Mouse (Mus musculus): ENCODE measurements around the gene Nt5dc1.
"Not testable (repeated sequence)": the region's sequence is repeated elsewhere in the genome, so short reads cannot be mapped to it uniquely, and the experiment has no call there.

Nt5dc1 gene

DNA sequence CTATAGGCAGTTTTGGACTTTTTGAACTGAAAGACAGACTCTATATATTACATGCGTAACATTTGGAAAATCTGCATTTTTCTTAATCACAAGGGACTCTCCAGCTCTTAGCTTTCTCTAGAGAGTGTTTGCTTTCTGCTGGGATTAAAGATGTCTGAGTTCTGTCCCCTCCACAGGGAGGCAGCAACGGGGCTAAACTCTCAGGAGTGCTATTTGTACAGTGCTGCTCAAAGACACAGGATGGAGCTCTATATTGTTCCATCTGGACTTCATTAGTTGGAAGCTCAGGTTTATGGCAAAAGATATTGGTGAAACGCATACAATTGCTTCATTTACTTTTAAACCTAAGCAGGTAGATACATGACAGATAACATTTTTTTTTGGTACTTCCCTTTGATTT is 105.8 kb downstream of the Nt5dc1 start:
- DNase-seq (ENCODE audit: low read depth): no peak

DNA sequence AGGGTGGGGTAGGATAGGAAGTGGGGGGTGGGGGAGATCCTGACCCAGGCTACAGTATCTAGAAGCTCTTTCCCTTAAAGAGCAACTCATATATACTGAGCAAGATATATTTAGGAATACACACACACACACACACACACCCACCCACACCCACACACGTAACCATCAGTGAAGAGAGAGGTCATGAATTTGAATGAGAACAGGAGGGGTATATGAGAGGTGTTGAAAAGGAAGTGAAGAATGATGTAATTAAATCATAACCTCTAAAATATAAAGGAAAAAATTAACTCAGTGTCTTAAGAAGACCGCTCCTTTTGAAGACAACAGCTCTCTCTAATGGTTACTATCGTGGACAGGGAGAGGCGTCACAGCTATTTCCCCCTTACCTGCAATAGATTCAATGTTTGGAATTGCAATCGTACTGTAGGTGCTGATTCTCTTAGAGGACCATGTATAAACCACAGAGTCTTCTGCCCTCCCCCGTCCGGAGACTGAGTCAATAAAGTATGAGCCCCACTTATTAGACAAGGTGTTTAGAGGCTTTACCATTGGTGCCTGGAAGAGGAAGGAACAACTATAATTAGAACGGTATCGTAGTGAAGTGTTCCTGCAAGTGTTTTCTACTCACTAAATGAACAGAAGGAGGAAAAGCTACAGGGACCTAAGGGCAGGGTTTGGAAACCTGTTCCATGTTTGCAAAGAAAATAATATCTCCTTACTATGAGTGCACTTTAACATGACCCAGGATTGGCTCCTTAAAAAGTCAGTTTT is 108.3 kb downstream of the Nt5dc1 start:
- no peak for DNase-seq (ENCODE audit: low read depth)

DNA sequence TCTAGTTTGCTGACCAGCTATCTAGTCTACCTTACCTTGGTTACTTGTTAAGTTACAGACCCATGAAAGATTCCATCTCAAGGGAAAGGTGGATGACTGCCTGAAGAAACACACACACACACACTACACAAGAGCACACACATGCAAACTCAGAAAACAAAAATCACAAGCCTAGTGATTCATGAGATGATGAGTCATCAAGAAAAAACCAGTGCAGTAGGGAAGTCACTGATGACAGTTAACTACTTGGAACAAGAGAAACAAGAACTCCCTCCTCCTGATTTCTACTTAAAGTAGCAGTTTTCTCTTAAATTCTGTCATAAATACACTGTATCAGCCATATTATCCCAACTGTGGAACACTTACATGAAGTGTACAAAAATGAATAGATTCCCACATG is 111.3 kb downstream of the Nt5dc1 start:
- DNase-seq (ENCODE audit: low read depth): no peak

DNA sequence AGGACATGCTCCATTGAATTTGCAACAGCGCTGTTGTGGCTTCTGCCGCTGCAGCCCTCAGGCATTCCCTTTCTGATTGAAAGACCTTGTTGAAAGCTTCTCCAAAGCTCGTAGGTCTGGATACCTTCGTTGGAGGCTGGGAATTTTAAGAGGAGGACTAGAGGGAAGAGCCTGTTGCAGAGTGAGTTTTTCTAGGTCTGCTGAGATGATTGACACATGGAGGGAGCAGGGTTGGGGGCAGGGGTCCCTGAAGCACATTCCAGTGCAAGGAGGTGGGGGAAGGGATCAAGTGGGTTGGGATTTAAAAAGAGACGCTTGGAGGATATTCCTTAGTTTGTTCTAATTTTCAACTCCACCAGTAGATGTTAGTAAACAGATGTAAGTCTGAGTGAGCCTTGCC is 118.0 kb downstream of the Nt5dc1 start:
- no peak for DNase-seq (ENCODE audit: low read depth)

DNA sequence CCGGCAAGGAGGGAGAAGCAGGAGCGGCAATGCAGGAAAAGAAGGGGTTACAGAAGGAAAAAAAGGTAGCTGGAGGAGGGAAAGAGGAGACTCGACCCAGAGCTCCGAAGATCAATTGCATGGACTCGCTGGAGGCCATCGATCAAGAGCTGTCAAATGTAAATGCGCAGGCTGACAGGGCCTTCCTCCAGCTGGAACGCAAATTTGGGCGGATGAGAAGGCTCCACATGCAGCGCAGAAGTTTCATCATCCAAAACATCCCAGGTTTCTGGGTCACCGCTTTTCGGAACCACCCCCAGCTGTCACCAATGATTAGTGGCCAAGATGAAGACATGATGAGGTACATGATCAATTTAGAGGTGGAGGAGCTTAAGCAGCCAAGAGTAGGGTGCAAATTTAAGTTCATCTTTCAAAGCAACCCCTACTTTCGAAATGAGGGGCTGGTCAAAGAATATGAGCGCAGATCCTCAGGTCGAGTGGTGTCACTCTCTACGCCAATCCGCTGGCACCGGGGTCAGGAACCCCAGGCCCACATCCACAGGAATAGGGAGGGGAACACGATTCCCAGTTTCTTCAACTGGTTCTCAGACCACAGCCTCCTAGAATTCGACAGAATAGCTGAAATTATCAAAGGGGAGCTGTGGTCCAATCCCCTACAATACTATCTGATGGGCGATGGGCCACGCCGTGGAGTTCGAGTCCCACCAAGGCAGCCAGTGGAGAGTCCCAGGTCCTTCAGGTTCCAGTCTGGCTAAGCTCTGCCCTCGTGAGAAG is 120.2 kb downstream of the Nt5dc1 start:
- no peak for DNase-seq (ENCODE audit: low read depth)

DNA sequence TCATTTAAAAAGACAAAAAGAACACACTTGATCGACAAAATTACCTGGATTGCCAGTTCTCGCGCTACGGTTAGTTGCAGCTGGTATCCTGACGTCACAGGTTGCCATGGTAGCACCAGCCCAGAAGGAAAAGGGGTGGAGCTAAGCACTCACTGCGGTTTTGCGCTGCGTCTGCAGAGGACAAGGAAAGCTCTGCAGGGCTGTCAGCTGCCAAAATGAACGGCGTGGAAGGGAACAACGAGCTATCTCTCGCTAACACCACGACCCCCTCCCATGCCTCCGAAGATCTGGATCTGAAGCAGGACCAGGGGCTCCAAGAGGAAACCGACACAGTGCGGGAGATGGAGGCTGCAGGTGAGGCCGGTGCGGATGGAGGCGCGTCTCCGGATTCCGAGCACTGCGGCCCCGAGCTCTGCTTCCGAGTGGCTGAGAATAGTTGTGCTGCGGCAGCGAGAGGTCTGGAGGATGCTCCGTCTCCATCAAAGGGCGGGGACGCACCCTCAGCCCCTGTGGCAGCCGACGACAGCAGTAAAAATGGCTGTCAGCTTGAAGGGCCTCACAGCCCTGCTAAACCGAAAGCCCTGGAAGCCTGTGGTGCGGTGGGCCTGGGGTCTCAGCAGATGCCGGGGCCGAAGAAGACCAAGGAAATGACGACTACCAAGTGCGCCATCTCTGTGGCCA is 120.9 kb downstream of the Nt5dc1 start, which contains the start of gene Tspyl4:
TSS of gene Tspyl4 (plus strand) at position 144 of the 681 bp plus-strand sequence.
- DNase-seq (ENCODE audit: low read depth): peak; percentile 98

DNA sequence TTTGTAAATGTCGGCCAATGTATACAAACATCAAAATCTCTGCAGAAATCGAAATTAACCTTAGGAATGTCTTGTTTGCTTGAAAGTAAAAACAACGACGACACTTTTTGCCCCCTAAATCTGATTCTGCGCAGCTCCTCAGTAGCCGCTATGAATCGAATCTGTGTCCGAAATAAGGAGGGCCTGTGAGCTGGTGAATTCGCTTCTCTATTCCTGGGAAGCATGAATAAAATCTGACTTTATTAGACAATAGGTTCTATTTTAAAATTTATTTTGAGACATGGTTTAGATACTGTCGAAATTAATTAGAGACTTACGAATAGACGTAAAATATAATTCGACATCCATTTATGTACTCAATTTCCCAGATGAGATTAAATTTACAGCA is 121.4 kb downstream of the Nt5dc1 start:
- DNase-seq (ENCODE audit: low read depth): no peak

DNA sequence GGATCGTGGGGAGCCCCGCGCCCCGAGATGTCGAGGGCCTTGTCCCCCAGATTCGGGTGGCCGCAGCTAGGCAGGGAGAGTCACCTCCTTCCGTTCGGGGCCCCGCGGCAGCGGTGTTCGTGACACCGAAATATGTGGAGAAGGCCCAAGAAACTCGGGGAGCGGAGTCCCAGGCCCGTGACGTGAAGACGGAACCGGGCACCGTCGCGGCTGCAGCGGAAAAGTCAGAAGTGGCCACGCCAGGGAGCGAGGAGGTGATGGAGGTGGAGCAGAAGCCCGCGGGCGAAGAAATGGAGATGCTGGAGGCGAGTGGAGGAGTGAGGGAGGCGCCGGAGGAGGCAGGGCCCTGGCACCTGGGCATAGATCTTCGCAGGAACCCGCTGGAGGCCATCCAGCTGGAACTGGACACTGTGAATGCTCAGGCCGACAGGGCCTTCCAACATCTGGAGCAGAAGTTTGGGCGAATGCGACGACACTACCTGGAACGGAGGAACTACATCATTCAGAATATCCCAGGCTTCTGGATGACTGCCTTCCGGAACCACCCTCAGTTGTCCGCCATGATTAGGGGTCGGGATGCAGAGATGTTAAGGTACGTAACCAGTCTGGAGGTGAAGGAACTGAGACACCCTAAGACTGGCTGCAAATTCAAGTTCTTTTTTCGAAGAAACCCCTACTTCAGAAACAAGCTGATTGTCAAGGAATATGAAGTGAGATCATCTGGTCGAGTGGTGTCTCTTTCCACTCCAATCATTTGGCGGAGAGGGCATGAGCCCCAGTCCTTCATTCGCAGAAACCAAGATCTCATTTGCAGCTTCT is 135.7 kb downstream of the Nt5dc1 start:
- peak; percentile 73 for DNase-seq (ENCODE audit: low read depth)

DNA sequence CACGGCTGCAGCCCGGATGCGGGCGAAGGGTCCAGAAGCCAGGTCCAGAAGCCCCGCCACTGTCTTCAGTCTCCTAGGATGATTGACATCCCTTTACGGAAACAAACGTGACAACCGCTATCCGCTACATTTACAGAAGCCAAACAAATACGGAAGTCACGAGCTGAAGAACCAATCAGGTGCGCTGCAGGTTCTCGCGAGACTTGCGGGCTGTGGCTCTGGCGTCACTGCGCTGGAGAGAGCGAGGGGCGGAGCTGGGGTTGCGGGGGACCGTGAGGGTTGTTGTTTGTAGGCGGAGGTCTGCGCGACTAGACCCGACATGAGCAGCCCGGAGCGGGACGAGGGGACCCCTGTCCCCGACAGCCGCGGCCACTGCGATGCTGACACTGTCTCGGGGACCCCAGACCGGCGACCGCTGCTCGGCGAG is 136.4 kb downstream of the Nt5dc1 start, which contains the start of gene Tspyl1:
TSS of gene Tspyl1 (plus strand) at position 229 of the 427 bp plus-strand sequence.
- DNase-seq (ENCODE audit: low read depth): peak; percentile 100

DNA sequence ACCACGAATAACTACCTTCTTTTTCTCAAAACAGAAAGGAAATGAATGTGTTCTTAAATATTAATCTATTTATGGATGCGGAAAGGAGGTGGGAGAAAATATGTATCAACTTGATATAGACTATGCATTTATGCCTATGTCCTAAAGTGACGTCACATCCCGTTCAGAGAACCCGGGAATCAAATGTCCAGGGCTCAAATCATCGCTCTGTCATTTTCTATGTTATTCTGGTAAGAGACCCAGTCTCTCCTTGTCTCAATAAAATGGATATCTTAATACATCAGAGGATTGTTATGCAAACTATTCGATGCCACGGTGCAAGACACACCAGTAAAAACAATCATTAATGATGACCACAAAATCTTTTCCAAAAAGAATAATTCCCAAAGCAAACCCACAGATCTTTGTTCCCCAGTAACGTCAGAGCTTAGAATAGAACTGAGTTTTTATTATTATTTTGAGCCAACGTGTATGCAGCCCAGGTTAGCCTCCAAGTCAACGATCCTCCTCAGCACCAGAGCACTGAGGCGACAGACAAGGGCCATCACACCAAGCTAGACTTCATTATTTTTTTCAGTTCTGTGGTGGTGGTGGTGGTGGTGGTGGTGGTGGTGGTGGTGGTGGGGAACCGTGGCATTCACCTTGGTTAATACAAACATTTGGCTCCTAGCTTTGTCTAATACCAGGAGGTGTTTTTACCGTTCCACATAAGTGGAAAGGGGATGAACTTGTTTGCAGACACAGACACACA is 137.0 kb downstream of the Nt5dc1 start:
- peak; percentile 64 for DNase-seq (ENCODE audit: low read depth)

DNA sequence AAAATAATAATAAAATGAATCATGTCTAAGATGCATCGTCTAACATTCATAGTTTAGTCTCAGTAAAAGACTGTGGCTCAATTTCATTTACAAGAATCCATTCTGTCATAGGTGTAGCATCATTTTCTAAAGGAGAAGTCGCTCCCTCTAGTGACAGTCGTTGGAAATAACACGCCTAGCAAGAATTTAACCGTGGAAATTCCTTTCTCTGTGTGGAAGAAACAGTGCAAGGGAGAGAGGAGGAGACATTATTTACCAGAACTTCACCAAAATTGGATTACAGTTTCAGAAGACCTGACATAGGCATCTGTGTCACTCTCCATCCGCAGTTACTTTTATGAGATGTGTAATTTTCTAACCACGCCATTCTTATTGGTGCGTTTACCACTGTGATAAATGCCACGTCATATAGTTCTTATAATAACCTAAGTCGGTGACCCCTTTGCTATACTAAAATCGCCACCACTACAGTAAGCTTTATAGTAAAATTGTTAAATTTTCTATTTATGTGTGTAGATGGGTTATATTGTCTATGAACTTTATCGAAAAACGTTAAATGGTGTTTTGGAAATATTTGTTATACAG is 137.7 kb downstream of the Nt5dc1 start:
- DNase-seq (ENCODE audit: low read depth): peak; percentile 89

DNA sequence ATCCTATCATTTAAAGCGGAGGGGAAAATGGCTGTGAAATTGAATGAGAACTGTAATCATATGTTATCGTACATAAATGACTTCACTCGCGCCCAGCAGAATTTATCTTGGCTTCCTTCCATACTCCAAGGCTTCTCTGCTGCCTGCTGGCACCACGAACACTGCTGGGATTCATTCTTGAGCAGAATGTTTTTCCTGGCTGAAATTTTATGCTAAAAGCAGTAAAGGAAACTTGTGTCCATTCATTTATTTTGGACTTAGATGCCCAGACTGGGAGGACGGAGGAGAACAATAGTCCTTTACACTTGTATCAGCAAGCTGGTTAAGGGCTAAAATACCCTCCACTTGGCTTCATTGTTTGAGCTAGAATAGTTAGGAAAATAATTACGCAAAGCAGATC is 146.7 kb downstream of the Nt5dc1 start:
- no peak for DNase-seq (ENCODE audit: low read depth)

DNA sequence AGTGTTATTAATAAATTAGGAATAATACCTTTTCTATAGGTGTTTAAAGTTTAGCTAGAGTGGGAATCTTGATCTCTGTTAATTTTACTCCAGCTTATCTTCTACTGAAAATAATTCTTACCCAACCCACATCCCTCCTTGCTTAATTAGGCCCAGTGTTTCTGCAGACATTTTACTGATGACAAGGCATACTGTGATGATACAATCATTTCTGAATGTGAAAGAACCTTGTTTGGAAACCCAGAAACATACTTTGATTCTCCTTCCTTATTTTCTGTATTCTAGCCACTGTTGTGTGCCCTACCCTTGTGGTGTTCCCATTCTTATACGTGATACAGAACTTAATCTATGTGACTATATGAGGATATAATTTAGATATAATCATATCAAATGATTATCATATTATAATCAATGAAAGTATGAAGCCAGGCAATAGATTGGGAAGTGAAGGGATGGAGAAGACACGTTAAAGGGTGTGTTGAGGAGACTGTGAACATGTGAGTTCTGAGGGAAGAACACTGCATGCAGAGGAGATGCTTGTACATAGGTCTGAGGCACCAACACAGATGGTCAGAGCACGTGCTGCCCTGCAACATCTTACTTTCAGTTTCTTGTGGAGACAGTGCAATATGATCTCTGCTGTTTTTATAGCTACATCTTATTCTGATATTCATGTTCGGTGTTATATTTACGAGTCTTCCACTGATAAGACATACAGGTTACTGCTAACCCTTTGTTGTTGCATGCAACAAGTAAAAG is 150.9 kb downstream of the Nt5dc1 start:
- DNase-seq (ENCODE audit: low read depth): no peak

DNA sequence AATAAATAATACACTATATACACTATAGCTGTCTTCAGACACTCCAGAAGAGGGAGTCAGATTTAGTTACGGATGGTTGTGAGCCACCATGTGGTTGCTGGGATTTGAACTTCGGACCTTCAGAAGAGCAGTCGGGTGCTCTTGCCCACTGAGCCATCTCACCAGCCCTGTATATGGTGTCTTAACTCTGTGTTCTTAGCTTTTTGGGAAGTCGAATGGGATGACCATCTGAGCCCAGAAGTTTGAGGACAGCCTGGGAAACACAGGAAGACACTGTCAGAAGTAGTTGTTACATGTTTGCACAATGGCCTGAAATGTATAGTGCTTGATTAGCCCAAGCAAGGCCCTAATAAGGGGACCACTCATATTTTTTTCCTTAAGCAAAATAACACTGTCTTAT is 153.2 kb downstream of the Nt5dc1 start:
- DNase-seq (ENCODE audit: low read depth): no peak

DNA sequence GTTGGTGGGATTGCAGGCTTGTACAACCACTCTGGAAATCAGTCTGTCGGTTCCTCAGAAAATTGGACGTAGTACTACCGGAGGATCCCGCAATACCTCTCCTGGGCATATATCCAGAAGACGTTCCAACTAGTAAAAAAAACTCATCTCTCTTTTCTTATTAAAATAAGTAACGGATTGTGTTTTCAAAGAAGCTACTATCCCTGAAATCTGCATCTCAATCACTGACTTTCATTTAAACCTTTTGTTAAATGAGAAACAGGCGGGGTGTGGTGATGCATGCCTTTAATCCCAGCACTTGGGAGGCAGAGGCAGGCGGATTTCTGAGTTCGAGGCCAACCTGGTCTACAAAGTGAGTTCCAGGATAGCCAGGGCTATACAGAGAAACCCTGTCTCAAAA is 165.5 kb downstream of the Nt5dc1 start:
- not testable (repeated sequence) for DNase-seq (ENCODE audit: low read depth)

DNA sequence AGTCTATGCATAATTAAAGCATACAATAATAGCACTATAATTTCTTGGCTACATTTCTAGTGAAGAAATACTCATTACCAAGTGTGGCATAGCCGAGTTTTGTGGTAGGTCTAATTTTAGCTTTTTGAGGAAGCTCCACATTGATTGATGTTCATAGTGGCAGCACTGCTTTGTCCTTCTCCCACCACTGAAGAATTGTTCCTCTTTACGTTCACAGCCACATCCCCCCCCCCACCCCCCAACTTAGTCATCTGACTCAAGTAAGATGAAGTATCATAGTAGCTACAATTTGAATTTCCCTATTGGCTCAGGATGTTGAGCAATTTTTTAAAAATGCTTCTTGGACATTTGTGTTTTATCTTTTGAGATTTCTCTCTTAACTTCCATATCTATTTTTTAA is 168.8 kb downstream of the Nt5dc1 start:
- no peak for DNase-seq (ENCODE audit: low read depth)

DNA sequence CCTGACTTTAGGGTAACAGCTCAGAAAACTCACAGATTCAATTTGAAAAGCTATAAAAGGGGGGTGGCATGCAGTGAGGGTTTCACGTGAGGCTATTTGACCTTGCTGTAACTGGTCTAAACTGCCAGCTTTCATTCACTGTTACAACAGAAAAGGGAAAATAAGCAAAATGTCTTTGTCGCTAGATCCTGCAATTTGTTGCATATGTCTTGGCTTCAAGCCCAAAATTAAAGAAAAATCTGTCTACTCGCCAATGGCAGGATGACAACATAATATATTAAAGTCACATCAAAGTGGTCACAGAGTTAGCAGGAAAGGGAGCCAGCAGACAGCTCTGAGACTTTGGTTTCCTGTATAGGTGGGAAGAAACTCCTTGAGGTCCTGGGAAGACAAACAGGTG is 170.6 kb downstream of the Nt5dc1 start:
- DNase-seq (ENCODE audit: low read depth): no peak

DNA sequence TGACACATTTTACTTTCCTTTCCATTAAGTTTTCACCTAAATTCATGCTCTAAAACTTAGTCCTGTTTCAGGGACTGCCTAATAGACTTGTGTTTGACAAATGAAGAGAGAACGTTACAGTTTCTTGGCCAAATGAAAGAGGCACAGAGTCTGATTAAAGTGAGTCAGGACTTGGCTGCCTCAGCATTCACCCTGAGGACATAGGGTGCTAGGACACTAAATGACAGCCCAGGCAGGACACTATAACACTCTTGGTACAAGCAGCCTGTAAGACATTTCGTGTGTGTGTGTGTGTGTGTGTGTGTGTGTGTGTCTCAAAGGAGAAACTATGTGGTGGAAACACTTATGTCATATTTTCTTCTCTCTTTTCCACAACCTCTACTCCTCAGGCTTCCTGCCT is 172.2 kb downstream of the Nt5dc1 start:
- DNase-seq (ENCODE audit: low read depth): no peak

DNA sequence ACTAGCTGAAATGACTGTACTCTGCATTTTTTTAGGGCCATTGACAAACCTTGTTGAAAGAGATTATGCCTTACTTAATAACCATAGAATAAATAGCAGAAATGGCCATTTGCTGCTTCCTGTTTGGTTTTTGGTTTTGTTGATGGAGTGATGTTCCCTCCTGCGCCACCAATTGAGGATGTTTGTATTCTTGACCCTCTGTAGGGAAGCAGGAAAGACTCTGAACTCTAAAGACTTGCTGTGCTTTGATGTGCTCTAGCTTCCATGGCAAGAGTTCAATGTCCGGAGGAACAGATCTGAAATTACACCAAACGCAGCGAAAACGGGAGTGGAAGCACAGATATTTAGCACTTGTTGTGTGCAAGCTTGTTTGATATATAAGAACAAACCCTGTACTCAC is 173.6 kb downstream of the Nt5dc1 start:
- DNase-seq (ENCODE audit: low read depth): no peak

DNA sequence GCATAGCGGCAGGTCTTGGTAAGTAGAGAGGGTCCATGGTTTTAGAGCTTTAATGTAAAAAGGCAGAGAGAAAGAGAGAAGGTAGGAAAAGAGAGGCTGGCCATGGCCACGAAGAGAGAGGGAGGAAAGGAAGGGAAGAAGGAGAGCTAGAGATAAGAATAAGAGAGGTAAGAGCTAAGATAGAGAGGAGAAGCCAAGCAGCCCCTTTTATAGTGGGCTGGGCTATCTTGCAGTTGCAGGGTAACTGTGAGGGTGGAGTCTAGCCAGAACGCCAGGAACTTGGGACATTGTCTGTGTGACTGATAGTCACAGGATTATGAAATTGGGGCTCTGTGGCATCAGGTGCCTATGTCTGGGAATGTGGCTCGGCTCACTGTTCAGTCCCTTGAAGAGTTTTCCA is 179.8 kb downstream of the Nt5dc1 start:
- DNase-seq (ENCODE audit: low read depth): no peak

Data from induced T-regulatory cell, adult 2 months (primary cell).